Mouse (Mus musculus) embryonic facial prominence, embryonic 11.5 days (tissue): Measurements from ENCODE around the gene Tmc8. TPM values are rescaled to one million over a fixed set of nuclear protein-coding genes. Genes with fewer than 3 reads are reported as not detected.

Experiments
- ATAC-seq: fragments of 200-750 bp; cut with Nextera tagmentation; replicated peaks from 2 replicates; pipeline ENCODE4 v1.8.0; 2017; ENCODE audit warnings: low read depth; ENCODE audit not compliant: insufficient number of reproducible peaks, low FRiP score, low TSS enrichment
- DNase-seq: peaks from one replicate; pipeline ENCODE4 v3.0.0-alpha.2; 2015; ENCODE audit warnings: low spot score
- H3K27ac ChIP-seq: fragments of 300-500 bp; sonication (generic); replicated peaks from 2 replicates; pipeline ENCODE4 v1.5.1; 2014; ENCODE audit warnings: mild to moderate bottlenecking, low read depth, low read length, control low read depth
- H3K27me3 ChIP-seq: fragments of 300-500 bp; sonication (generic); 2 replicates; pipeline ENCODE4 v1.6.1; 2014; ENCODE audit warnings: mild to moderate bottlenecking, low read length, moderate library complexity, mixed read lengths; ENCODE audit not compliant: control insufficient read depth, insufficient read depth
- H3K36me3 ChIP-seq: fragments of 300-500 bp; sonication (generic); replicated peaks from 2 replicates; pipeline ENCODE4 v1.6.1; 2014; ENCODE audit warnings: low read depth, mild to moderate bottlenecking, low read length, moderate library complexity, mixed read lengths; ENCODE audit not compliant: control insufficient read depth, insufficient read depth
- H3K4me1 ChIP-seq: fragments of 300-500 bp; sonication (generic); 2 replicates; pipeline ENCODE4 v1.6.1; 2014; ENCODE audit warnings: low read length, mixed read lengths; ENCODE audit not compliant: control insufficient read depth, insufficient read depth
- H3K4me2 ChIP-seq: fragments of 300-500 bp; sonication (generic); 2 replicates; pipeline ENCODE4 v1.6.1; 2014; ENCODE audit warnings: low read depth, mild to moderate bottlenecking, control low read depth, low read length, moderate library complexity
- H3K4me3 ChIP-seq: fragments of 300-500 bp; sonication (generic); 2 replicates; pipeline ENCODE4 v1.5.1; 2014; ENCODE audit warnings: low read depth, low read length, control low read depth
- H3K9ac ChIP-seq: fragments of 300-500 bp; sonication (generic); replicated peaks from 2 replicates; pipeline ENCODE4 v1.6.1; 2014; ENCODE audit warnings: mild to moderate bottlenecking, control low read depth, low read length
- H3K9me3 ChIP-seq: fragments of 300-500 bp; sonication (generic); replicated peaks from 2 replicates; pipeline ENCODE4 v1.6.1; 2016; ENCODE audit warnings: mild to moderate bottlenecking, low read length, inconsistent platforms, mixed read lengths; ENCODE audit not compliant: control insufficient read depth
- WGBS: fragments of 180-500 bp; shearing (Covaris S2); extraction: QIAGEN DNeasy Blood & Tissue Kit; methylation state at CpG from one replicate; pipeline ENCODE4 v1.1.7; 2014; 5-methylcytosine and 5-hydroxymethylcytosine counted together
- polyA plus RNA-seq: library from polyadenylated mRNA; unstranded; fragments of >200 nt; fragmentation: Nextera tagmentation; extraction: Ambion mirVana; gene quantifications from 2 replicates; pipeline ENCODE4 v1.2.1, GENCODE M21; 2014

Tmc8 gene
- polyA plus RNA-seq: 0.39 and 0.70 TPM in 2 replicates

DNA sequence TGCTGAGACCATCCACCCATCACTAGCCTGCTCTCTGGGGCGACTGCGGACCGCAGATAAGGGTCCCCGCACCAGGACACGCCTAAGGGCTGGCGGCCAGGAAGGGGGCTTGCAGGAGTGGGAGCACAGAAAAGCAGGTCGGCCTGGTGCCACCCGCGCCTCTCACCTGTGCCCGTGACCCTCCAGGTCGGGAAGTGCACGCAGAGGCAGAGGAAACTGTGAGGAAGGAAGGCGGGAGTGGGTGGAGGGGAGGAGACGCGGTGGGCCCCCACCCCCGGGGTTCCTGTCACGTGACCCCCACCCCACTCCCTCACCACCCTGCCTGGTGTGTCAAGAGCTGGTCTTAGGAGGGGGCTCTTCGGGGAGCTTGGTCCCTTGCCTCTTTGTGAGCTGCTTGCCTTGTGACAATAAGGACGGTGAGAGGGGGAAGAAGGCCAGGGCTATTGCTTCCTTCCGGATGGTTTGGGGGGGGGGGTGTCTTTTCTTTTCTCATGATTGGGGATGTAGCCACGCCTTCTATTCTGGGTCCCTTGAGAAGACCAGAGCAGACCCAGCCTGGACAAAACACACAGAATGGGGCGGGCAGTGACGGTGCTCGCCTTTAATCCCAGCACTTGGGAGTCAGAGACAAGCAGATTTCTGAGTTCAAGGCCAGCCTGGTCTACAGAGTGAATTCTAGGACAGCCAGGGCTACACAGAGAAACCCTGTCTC lies at the start of gene Tmc8, which contains the start of gene Tmc6:
Gene Tmc8 (plus strand): TSS at position 84 of the 712 bp plus-strand sequence.
Gene Tmc6 (minus strand): TSS at position 206 of the 712 bp plus-strand sequence.
- WGBS: 40% methylated on average over 24 of the region's 24 CpGs
- Histone ChIP-seq H3K4me2 (peak within 1 kb of the TSS; percentile 81), H3K9ac (peak within 1 kb of the TSS; percentile 42; the same call in 1 of the 2 replicates), H3K27me3 (peaks cover 5% of the 10 kb centered on the region), H3K27ac (peak within 1 kb of the TSS; percentile 31; the same call in 1 of the 2 replicates), H3K9me3 (no peaks in the 10 kb centered on the region), H3K36me3 (no peaks in the 10 kb centered on the region), H3K4me1 (peaks cover 12% of the 10 kb centered on the region), H3K4me3 (peak within 1 kb of the TSS; percentile 28)
- ATAC-seq (no peak), DNase-seq (no peak)

- Histone ChIP-seq H3K4me2 (no peak overlapping the region), H3K36me3 (peaks cover 7% of the 10 kb centered on the region), H3K9ac (no peak overlapping the region), H3K27me3 (no peaks in the 10 kb centered on the region), H3K4me1 (no peaks in the 10 kb centered on the region), H3K4me3 (no peak overlapping the region), H3K27ac (no peak overlapping the region), H3K9me3 (no peaks in the 10 kb centered on the region)
- 75% methylated on average over 5 of the region's 5 CpGs for WGBS
- DNase-seq (no peak), ATAC-seq (no peak)
These were observed 45.7 kb upstream of the Tmc8 start for GRCm38 (mm10) chr11:117736037-117736689.

GRCm38 (mm10) chr11:117738123-117738522 lies 43.8 kb upstream of the Tmc8 start:
- Histone ChIP-seq H3K27me3 (no peaks in the 10 kb centered on the region), H3K9me3 (no peaks in the 10 kb centered on the region), H3K27ac (no peak overlapping the region), H3K4me1 (no peaks in the 10 kb centered on the region), H3K36me3 (peaks cover 9% of the 10 kb centered on the region), H3K4me3 (no peak overlapping the region), H3K4me2 (no peak overlapping the region), H3K9ac (no peak overlapping the region)
- 86% methylated on average over 5 of the region's 5 CpGs for WGBS
- ATAC-seq (no peak), DNase-seq (no peak)

- ATAC-seq: no peak
- Histone ChIP-seq H3K27ac (no peak overlapping the region), H3K36me3 (peaks cover 15% of the 10 kb centered on the region), H3K4me1 (no peaks in the 10 kb centered on the region), H3K9ac (no peak overlapping the region), H3K27me3 (no peaks in the 10 kb centered on the region), H3K4me2 (no peak overlapping the region), H3K9me3 (no peaks in the 10 kb centered on the region), H3K4me3 (no peak overlapping the region)
- no peak for DNase-seq
- WGBS: 91% methylated on average over 6 of the region's 6 CpGs
These were observed 40.7 kb upstream of the Tmc8 start for GRCm38 (mm10) chr11:117741128-117741527.

- Histone ChIP-seq H3K4me1 (no peaks in the 10 kb centered on the region), H3K4me3 (no peak overlapping the region), H3K27ac (no peak overlapping the region), H3K9me3 (no peaks in the 10 kb centered on the region), H3K36me3 (peaks cover 18% of the 10 kb centered on the region), H3K4me2 (no peak overlapping the region), H3K9ac (no peak overlapping the region), H3K27me3 (no peaks in the 10 kb centered on the region)
- no peak for ATAC-seq
- 93% methylated on average over 8 of the region's 8 CpGs for WGBS
- no peak for DNase-seq
These were observed 39.6 kb upstream of the Tmc8 start for GRCm38 (mm10) chr11:117742243-117742642.

- Histone ChIP-seq H3K4me3 (no peak overlapping the region), H3K4me2 (no peak overlapping the region)
These were observed 39.2 kb upstream of the Tmc8 start for GRCm38 (mm10) chr11:117742715-117743114.

GRCm38 (mm10) chr11:117743454-117744030 lies 38.3 kb upstream of the Tmc8 start:
- Histone ChIP-seq H3K4me2 (no peak overlapping the region), H3K27ac (no peak overlapping the region), H3K4me3 (no peak overlapping the region), H3K9ac (no peak overlapping the region), H3K27me3 (no peaks in the 10 kb centered on the region), H3K36me3 (peaks cover 22% of the 10 kb centered on the region), H3K4me1 (no peaks in the 10 kb centered on the region), H3K9me3 (no peaks in the 10 kb centered on the region)
- ATAC-seq: no peak
- WGBS: 55% methylated on average over 4 of the region's 4 CpGs
- peak; percentile 44 for DNase-seq

More at GRCm38 (mm10) chr11:117742715-117743114, 39.2 kb upstream of the Tmc8 start:
- no peaks in the 10 kb centered on the region for H3K27me3 ChIP-seq
- H3K27ac ChIP-seq: no peak overlapping the region
- 85% methylated on average over 8 of the region's 8 CpGs for WGBS
- DNase-seq: no peak
- H3K9ac ChIP-seq: no peak overlapping the region
- H3K4me1 ChIP-seq: no peaks in the 10 kb centered on the region
- peaks cover 19% of the 10 kb centered on the region for H3K36me3 ChIP-seq
- no peaks in the 10 kb centered on the region for H3K9me3 ChIP-seq
- ATAC-seq: no peak

DNA sequence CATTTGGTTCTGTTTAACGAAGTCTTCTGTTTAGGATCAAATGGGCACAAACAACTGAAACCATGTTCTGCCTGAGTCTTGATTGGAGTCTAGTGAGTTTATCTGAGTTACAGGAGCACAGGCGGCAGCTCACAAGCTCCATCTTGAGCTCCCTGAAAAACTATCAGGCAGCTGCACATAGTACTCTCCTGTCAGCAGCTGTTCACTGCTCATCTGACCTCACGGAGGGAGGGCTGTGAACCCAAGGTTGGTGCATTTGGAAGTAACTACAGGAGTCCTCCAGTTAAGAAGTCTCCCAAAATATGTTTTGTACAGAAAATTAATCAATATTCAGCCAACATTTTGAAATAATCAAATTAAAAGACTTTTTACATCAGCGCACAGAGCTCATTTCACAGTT lies 33.2 kb upstream of the Tmc8 start:
- H3K36me3 ChIP-seq: peaks cover 19% of the 10 kb centered on the region
- H3K4me3 ChIP-seq: no peak overlapping the region
- H3K4me1 ChIP-seq: no peaks in the 10 kb centered on the region
- no peaks in the 10 kb centered on the region for H3K9me3 ChIP-seq
- H3K9ac ChIP-seq: no peak overlapping the region
- H3K4me2 ChIP-seq: no peak overlapping the region
- H3K27me3 ChIP-seq: no peaks in the 10 kb centered on the region
- H3K27ac ChIP-seq: no peak overlapping the region
- WGBS: 88% methylated on average over 4 of the region's 4 CpGs
- no peak for ATAC-seq
- no peak for DNase-seq
